Mouse (Mus musculus) brain, embryonic 14.5 days (tissue): ENCODE measurements around the gene Dstyk. TPM values are rescaled to one million over a fixed set of nuclear protein-coding genes. Genes with fewer than 3 reads are reported as not detected.

Experiments
- DNase-seq: peaks from one replicate; pipeline ENCODE4 v3.0.0-alpha.2; 2011; ENCODE audit warnings: low read depth
- CTCF ChIP-seq: fragments of 200-500 bp; IDR thresholded peaks from 2 replicates; pipeline ENCODE4 v1.5.1; 2012; ENCODE audit warnings: inconsistent platforms, mild to moderate bottlenecking, moderate library complexity, borderline replicate concordance; ENCODE audit not compliant: insufficient read depth, insufficient read length; ENCODE audit errors: extremely low read depth
- POLR2A ChIP-seq: fragments of 200-500 bp; IDR thresholded peaks from 2 replicates; pipeline ENCODE4 v1.6.1; 2012; ENCODE audit warnings: mild to moderate bottlenecking, inconsistent platforms, borderline replicate concordance; ENCODE audit not compliant: poor library complexity, insufficient read depth, insufficient read length, severe bottlenecking; ENCODE audit errors: extremely low read depth
- polyA plus RNA-seq: library from polyadenylated mRNA; depleted of rRNA; stranded (reverse); fragments of >200 nt; gene quantifications from 2 replicates; pipeline ENCODE4 v1.2.3, GENCODE M21; 2012; rRNA removed

Gene Dstyk
- polyA plus RNA-seq: 13.4 and 13.6 TPM in 2 replicates

DNA sequence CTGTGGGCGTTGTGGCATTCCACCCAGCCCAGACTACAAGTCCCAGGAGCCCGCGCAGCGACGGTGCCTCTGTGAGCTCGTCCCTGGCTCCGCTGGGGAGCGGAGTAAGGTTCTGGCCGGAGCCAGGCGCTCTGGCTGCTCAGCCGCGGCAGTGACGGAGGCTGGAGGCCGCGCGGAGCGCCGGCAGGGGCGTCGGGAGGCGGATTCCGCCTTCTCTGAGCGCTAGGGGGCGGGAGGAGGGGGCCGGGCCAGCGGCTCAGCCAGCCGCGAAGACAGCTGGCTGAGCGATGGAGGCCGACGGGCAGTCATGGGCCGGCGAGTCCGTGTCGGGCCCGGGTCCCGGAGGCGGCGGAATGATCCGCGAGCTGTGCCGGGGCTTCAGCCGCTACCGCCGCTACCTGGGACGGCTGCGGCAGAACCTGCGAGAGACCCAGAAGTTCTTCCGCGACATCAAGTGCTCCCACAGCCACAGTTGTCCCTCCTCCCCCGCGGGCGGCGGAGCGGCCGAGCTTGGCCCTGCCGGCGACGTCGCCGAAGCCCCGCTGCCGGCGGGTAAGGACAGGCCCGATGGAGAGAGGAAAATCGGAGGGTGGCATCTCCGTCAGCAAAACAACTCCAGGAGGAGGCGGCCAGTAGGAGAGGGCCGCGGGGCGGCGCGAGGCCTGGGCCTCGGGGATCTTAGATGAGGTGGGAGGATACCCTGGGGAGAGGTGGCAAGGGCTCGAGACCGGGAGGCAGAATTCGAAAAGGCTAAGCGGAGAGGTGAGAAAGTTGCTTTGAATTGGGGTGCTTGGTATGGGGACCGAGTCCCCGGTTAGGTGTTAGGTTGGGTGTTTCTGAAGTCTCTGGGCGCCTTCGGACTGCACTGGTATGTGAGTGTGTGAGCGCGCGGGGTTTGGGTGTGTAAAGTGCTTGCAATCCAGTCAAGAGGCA, at the start of gene Dstyk:
Dstyk (plus strand) TSS at position 237 of the 933 bp plus-strand sequence.
- peak; percentile 98 for DNase-seq
- peak; percentile 71; the same call in 1 of the 2 replicates for TF ChIP-seq POLR2A
- TF ChIP-seq CTCF: peak; percentile 60

DNA sequence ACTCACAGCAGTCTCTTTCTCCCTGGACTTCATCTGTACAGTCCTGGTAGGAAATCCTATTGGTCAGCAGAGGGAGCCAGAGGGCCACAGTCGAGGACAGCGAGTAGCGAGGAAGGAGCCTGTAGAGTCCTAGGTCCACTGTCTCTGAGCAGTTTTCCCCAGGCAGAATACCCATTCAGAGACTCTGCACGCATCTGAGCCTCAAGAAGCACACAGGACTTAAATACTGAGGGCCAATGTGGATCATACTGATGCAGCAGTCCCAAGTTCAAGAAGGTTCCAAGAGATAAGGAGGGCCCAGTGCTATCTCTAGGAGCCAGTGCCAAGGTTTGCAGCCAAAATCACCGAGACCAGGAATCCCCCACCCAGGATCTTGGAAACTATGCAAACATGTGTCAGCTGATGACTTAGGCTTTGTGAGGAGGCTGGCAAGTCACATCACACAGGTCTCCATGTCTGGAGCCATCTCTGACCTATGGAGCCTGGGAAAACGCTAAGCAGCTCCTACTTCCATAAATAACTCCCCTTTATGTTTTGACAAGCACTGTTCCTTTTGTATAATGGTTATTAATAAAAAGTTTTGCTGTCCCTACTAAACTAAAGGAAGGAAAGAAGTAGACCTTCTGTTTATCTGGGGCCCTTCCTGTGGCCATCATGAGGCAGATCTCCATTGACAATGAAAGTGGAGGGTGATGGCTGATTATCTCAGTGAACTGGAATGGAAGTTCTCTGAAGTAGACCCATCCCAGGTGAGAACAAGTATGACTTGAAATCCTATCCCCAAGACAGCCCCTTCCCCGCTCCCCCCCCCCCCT, 49.5 kb upstream of the Dstyk start:
- TF ChIP-seq CTCF (peak; percentile 94), POLR2A (no peak)
- peak; percentile 92 for DNase-seq

DNA sequence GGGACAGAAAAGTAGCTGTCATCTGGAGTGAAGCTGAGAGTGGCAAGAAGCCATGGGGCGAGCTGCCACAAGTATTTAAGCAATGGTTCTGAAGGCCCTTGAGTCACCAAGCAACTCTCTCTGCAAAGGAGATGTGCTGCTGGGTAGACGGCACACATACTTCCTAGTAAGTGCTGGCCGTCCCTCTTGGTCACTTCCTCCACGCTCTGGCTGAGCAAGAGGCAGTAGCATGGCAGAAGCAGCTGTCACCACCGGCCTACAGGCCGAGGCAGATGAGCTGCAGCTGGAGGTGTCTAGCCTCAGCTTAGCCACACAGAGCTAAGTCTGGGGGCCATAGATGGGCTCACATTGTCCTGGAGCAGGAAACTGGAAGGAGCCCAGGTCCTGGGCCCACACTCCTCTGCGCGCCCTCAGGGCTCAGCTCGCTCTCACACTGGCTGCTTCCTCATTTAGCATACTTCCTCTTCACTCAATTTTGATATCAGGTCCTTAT, 46.6 kb upstream of the Dstyk start:
- DNase-seq: no peak
- TF ChIP-seq POLR2A (no peak), CTCF (no peak)

DNA sequence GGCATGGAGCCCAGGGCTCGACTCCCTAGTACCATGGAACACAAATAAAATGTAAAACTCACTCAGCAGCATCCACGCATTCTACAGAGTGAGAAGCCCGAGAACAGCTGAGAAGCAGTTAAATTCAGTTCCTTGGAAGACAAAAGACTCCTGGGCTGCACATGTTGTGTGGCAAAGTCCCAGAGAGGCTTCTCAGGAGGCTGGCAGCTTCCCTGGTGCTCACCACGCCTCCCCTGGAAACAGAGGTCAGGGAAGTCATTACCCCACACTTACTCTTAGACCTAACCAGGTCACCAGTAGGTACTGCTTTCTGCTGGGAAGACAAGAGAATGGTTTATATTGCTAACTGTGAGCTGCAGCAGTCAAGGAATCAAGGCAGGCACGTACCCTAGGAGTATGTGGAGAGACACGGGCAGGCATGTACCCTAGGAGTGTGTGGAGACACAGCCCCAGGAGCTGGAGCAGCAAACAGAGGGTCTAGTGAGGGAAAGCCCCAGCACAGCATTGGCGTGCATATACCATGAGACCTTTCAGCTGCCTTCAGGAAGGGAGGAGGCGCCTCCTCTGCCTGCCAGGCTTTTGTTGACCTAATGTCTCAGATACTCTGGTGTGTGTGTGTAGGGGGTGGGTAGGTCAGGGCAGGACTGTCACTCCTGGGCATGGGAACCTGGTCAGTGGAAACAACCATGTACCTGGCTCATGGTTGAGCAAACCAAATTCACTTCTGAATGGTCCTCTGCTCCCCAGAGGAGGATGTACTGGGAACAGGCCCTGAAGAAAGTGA, 45.9 kb upstream of the Dstyk start:
- TF ChIP-seq CTCF (no peak), POLR2A (no peak)
- DNase-seq: no peak

DNA sequence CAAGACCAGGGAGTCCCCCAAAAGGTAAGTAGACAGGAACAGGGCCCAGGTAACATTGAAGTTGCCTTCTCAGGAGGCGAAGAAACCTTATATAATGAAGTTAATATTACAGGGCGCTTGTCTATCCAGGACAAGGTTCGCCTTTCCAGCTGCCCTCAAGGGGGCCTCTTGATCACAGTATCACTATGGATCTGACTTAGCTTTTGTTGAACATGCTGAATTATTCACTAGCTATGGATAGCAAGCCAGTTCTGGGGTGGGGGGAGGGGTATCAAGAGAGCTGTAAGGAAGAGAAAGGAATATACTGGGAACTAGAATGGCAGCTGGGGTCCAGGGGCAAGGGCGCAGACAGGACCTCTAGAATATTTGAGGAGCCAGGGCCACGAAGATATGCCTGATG, 45.0 kb upstream of the Dstyk start:
- DNase-seq: peak; percentile 72
- no peak for TF ChIP-seq POLR2A
- TF ChIP-seq CTCF: no peak; the same call in 1 of the 2 replicates

DNA sequence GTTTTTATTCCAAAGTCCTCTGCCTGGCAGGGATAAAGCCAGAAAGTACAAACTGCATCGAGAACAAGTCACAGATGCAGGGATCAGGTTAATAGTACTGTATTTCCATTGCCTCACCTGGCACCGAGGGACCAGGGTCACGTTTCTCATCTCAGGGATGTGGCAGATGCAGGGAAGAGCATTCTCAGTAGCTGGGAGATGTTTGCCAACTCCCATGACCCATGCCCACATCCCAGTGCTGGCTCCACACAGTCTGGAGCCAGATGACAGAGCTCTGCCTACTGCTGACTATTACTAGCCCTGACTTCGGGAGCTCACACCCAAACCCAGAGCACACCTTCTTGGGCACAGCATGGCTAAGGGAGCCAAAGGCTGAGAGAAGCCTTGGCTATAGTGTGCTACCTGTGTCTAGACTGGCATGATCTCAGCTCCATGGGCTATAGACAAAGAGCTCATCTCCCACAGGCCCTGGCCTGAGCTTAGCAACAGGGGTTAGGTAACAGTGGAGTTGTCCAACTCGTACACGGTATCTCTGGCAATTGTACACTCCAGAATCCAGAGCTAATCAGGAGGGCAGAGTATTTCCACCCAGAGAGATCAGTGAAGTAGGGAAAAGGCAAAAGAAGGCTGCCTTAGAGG, 44.3 kb upstream of the Dstyk start:
- no peak for DNase-seq
- TF ChIP-seq POLR2A: no peak

DNA sequence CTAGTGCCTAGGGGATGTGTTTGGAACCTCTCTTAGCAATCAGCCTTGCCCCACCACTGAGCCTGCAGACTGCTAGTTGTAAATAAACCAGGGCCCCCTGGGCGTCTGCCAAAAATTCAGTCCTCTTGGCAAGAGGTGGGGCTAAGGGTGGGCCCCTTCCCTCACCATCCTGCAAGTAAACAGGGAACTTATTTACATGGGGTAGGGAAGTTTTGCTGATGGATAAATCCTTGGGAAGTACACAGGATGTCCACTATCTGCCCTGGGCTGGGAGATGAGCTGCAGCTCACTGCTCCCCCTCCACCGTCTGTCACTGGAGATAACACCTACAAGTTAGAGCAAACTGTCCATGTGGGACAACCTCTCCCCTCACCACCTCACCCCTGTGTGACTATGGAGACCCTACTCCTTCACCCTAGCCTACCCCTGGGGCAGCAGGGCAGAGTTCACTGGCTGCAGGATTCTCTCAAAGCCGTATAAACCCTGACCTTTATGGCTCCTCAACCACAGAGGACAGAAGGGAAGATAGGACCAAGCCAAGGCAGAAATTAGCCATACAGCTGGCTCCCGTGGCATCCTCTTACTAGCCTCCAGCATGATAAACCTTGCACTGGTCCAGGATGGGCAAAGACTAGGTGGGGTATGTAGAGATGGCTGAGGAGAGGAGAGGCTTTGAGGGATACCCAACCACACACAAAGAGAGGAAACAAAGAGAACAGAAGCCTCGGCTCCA, 43.0 kb upstream of the Dstyk start:
- DNase-seq: peak; percentile 93

DNA sequence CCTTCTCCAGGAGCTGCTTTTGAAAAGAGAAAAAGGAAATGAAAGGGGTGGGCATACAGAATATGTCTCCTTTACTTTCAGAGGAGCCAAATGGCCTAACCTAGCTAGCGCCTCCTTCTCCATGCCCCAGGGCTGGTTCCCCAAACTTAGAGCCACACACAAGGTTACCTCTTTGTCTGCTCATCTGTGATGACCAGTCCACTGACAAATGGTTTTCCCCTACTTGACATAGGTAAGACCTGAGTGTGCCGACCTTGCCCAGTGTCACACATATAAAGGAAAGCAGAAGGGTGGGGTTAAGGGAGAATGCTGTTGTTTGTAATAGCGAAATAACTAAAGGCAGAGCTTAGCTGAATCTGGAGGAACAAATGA, 42.5 kb upstream of the Dstyk start:
- TF ChIP-seq CTCF (no peak), POLR2A (no peak)
- no peak for DNase-seq

More for the DNA sequence above, 43.0 kb upstream of the Dstyk start:
- TF ChIP-seq POLR2A: no peak
- no peak for TF ChIP-seq CTCF

DNA sequence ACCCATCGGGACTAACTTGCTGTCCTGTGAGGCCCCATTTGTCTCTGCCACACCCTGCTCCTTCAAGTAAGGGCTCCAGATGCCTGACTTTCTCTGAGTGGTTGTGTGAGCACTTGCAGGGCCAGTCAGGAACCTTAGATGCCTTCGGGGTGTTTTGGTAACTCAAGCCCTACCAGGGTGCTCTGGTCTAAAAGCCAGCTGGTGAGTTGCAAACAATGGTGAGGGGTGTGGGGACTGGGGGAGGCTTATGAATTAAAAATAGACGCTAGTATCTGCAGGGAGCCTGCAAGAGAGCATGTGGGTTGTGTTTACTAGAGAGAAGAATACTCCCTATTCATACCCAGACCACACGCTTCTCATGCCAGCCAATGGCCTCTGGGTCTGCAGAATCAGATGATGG, 42.1 kb upstream of the Dstyk start:
- TF ChIP-seq POLR2A: no peak
- peak; percentile 53 for DNase-seq
